9 mouse cellular contexts compared by ENCODE assay signal in the genomic region with DNA sequence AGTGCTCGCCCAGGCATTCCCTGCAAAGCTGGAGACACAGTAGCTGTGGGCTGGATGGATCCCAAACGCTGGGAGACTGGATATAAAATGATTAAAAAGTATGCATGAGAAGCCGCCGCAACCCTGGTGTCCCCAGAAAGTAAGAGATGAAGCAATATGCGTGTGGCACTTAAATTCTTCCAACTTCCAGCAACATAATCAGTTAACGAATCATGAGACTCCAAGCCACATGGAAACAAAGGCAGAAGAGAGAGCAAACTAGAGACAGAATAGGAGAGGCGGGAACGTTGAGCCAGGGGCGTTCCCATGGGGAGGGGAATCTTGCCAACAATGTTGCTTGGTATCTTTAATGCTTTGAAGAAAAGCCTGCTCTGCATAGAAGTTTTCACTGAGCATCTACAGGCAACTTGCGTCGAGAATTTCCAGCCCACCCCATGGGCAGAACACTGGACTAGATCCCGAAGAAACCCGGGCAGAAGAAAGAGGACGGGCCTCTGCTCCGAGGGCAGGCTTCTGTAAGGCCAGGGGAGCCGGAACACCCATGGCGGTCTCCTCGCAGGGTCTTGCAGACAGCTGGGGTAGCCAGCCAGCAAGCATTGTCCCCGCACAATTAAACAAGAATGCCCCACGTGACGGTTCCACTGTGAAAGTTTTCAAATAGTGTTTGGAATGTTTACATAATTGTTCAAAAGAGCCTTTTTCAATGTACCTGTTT.
DNase-seq lines count a peak whose midpoint lies in the region; ATAC-seq and TF ChIP-seq lines count a peak whose summit lies in the region.
"Had no signal": no experiment of that assay in that cellular context is flagged by ENCODE, and none has a peak within 500 bp of the region (broad histone marks: within the 10 kb centered on the region; RNA-seq: fewer than 3 reads in every experiment).

No protein-coding gene starts in this region.

- peak overlapping the region; percentile 42 for H3K4me3 ChIP-seq in kidney, embryonic 14.5 days (ENCODE audit: low read length)
- H3K4me3 ChIP-seq in kidney, adult 2 months (ENCODE audit: insufficient read depth, low read depth, low read length): no peak overlapping the region
- peak overlapping the region; percentile 53 for H3K4me3 ChIP-seq in heart, embryonic 16.5 days (ENCODE audit: low read length)
- peak overlapping the region; percentile 47 for H3K4me3 ChIP-seq in limb, embryonic 12.5 days (replicated peaks)
- peak overlapping the region; percentile 34 for H3K4me3 ChIP-seq in neural tube, embryonic 15.5 days (replicated peaks)

- no peaks in the 10 kb centered on the region for H3K36me3 ChIP-seq in kidney, embryonic 14.5 days (ENCODE audit: control insufficient read depth, insufficient read depth, low read length)
- no peaks in the 10 kb centered on the region for H3K36me3 ChIP-seq in kidney, adult 2 months (ENCODE audit: control insufficient read depth, insufficient read depth, low read length)
- no peaks in the 10 kb centered on the region for H3K36me3 ChIP-seq in heart, embryonic 16.5 days (ENCODE audit: control insufficient read depth, insufficient read depth)
- H3K36me3 ChIP-seq in limb, embryonic 12.5 days: no peaks in the 10 kb centered on the region
- no peaks in the 10 kb centered on the region for H3K36me3 ChIP-seq in neural tube, embryonic 15.5 days

- WGBS in kidney, embryonic 14.5 days: 5% methylated on average over 21 of the region's 21 CpGs
- 10% methylated on average over 21 of the region's 21 CpGs for WGBS in kidney, adult 2 months
- 9% methylated on average over 21 of the region's 21 CpGs for WGBS in heart, embryonic 16.5 days
- 8% methylated on average over 21 of the region's 21 CpGs for WGBS in limb, embryonic 12.5 days
- WGBS in neural tube, embryonic 15.5 days: 2% methylated on average over 21 of the region's 21 CpGs

- DNase-seq in kidney, adult 2 months: no peak
- DNase-seq in brain, embryonic 14.5 days (ENCODE audit: low read depth): peak; percentile 93
- DNase-seq in ovary, postnatal 10 days (ENCODE audit: low spot score): no peak

- no peak for TF ChIP-seq CTCF in kidney, adult 2 months (conservative IDR thresholded peaks at IDR 0.05; ENCODE audit: insufficient read depth, insufficient read length, low read depth, low read length)
- TF ChIP-seq CTCF in brain, embryonic 14.5 days (IDR thresholded peaks at IDR 0.05; ENCODE audit: borderline replicate concordance, extremely low read depth, insufficient read depth, insufficient read length): no peak

- 0 out of 2 replicates have a peak, but pooled peaks have one; percentile 63 for ATAC-seq in kidney, embryonic 14.5 days (ENCODE audit: low FRiP score, low TSS enrichment)
- ATAC-seq in heart, embryonic 16.5 days (replicated peaks; ENCODE audit: extremely low read depth, insufficient read depth, low FRiP score): no peak
- no peak for ATAC-seq in limb, embryonic 12.5 days (ENCODE audit: insufficient number of reproducible peaks, insufficient read depth, low FRiP score, low TSS enrichment, low read depth)
- ATAC-seq in neural tube, embryonic 15.5 days (ENCODE audit: low FRiP score): peak; percentile 47; the same call in 1 of the 2 replicates
- no peak for ATAC-seq in megakaryocyte-erythroid progenitor cell, adult 5-6 weeks (replicated peaks; ENCODE audit: low FRiP score, low TSS enrichment, poor library complexity, severe bottlenecking)
- ATAC-seq: Patski had no signal

- no peak for TF ChIP-seq POLR2A in kidney, adult 2 months (IDR thresholded peaks at IDR 0.05; ENCODE audit: low read depth, low read length)
- no peak for TF ChIP-seq POLR2A in brain, embryonic 14.5 days (IDR thresholded peaks at IDR 0.05; ENCODE audit: borderline replicate concordance, extremely low read depth, insufficient read depth, insufficient read length, poor library complexity, severe bottlenecking)

- no peak overlapping the region for H3K27ac ChIP-seq in kidney, embryonic 14.5 days (ENCODE audit: low read depth, low read length)
- no peak overlapping the region for H3K27ac ChIP-seq in kidney, adult 2 months (ENCODE audit: insufficient read depth, low read depth, low read length)
- no peak overlapping the region for H3K27ac ChIP-seq in heart, embryonic 16.5 days (ENCODE audit: low read length)
- H3K27ac ChIP-seq in limb, embryonic 12.5 days: peak overlapping the region; percentile 30; the same call in 1 of the 2 replicates
- H3K27ac ChIP-seq in neural tube, embryonic 15.5 days (replicated peaks): 0 out of 2 replicates have a peak overlapping the region, but pooled peaks have one; percentile 48

- H3K4me1 ChIP-seq in kidney, embryonic 14.5 days (ENCODE audit: control insufficient read depth, insufficient read depth, low read length): peaks cover 7% of the 10 kb centered on the region; the same call in 1 of the 2 replicates
- no peaks in the 10 kb centered on the region for H3K4me1 ChIP-seq in kidney, adult 2 months (ENCODE audit: control insufficient read depth, insufficient read depth, low read length)
- H3K4me1 ChIP-seq in heart, embryonic 16.5 days (ENCODE audit: control insufficient read depth, insufficient read depth, low read length): peaks cover 13% of the 10 kb centered on the region
- peaks cover 14% of the 10 kb centered on the region for H3K4me1 ChIP-seq in limb, embryonic 12.5 days (replicated peaks)
- peaks cover 24% of the 10 kb centered on the region for H3K4me1 ChIP-seq in neural tube, embryonic 15.5 days

- H3K27me3 ChIP-seq in kidney, embryonic 14.5 days (ENCODE audit: control insufficient read depth, insufficient read depth, low read length): peaks cover 17% of the 10 kb centered on the region
- H3K27me3 ChIP-seq in kidney, adult 2 months (replicated peaks; ENCODE audit: control insufficient read depth, insufficient read depth, low read length): no peaks in the 10 kb centered on the region
- peaks cover 17% of the 10 kb centered on the region; the same call in 1 of the 2 replicates for H3K27me3 ChIP-seq in heart, embryonic 16.5 days (ENCODE audit: control insufficient read depth, insufficient read depth, low read length)
- H3K27me3 ChIP-seq in limb, embryonic 12.5 days: peaks cover 32% of the 10 kb centered on the region
- peaks cover 26% of the 10 kb centered on the region for H3K27me3 ChIP-seq in neural tube, embryonic 15.5 days (replicated peaks)

- peak overlapping the region; percentile 82 for H3K4me2 ChIP-seq in kidney, embryonic 14.5 days (replicated peaks; ENCODE audit: low read depth, low read length)
- H3K4me2 ChIP-seq in heart, embryonic 16.5 days (ENCODE audit: low read depth, low read length): peak overlapping the region; percentile 80
- peak overlapping the region; percentile 70 for H3K4me2 ChIP-seq in limb, embryonic 12.5 days
- H3K4me2 ChIP-seq in neural tube, embryonic 15.5 days: peak overlapping the region; percentile 77

- peak overlapping the region; percentile 48; the same call in 1 of the 2 replicates for H3K9ac ChIP-seq in kidney, embryonic 14.5 days (ENCODE audit: low read depth, low read length)
- peak overlapping the region; percentile 66 for H3K9ac ChIP-seq in heart, embryonic 16.5 days (ENCODE audit: low read length)
- H3K9ac ChIP-seq in limb, embryonic 12.5 days (replicated peaks): peak overlapping the region; percentile 67
- no peak overlapping the region for H3K9ac ChIP-seq in neural tube, embryonic 15.5 days (replicated peaks)

- no peaks in the 10 kb centered on the region for H3K9me3 ChIP-seq in kidney, embryonic 14.5 days (ENCODE audit: control insufficient read depth, low read length)
- H3K9me3 ChIP-seq in heart, embryonic 16.5 days (replicated peaks; ENCODE audit: control insufficient read depth, low read length): no peaks in the 10 kb centered on the region
- H3K9me3 ChIP-seq in limb, embryonic 12.5 days: no peaks in the 10 kb centered on the region
- no peaks in the 10 kb centered on the region for H3K9me3 ChIP-seq in neural tube, embryonic 15.5 days (replicated peaks)

Comparison
In these comparisons a context has a peak if more than half of its experiments do, and no peak if none do; other contexts are left out.
1. ATAC-seq: peak in kidney, embryonic 14.5 days (single experiment) and neural tube, embryonic 15.5 days (single experiment); none in heart, embryonic 16.5 days (single experiment), limb, embryonic 12.5 days (single experiment) and megakaryocyte-erythroid progenitor cell, adult 5-6 weeks (single experiment).
2. H3K27ac ChIP-seq: peak in limb, embryonic 12.5 days (single experiment) and neural tube, embryonic 15.5 days (single experiment); none in kidney, embryonic 14.5 days (single experiment), kidney, adult 2 months (single experiment) and heart, embryonic 16.5 days (single experiment).
3. Peak in every context shown above with its lines, with median percentiles within 50 percentile points of each other: H3K4me2 ChIP-seq.